Mouse (Mus musculus) erythroblast, embryonic 14.5 days (primary cell): ENCODE results near the gene Nr1h3.

Source experiments
- GATA1 ChIP-seq: IDR thresholded peaks from 2 replicates; pipeline ENCODE4 v1.6.1; 2012; ENCODE audit warnings: low read length, inconsistent platforms, mixed read lengths
- TAL1 ChIP-seq: IDR thresholded peaks from 3 replicates; pipeline ENCODE4 v1.6.1; 2012; ENCODE audit warnings: low read length, inconsistent platforms, mixed read lengths

- TF ChIP-seq GATA1, result no peak
- TF ChIP-seq TAL1, result no peak
Observed at GRCm38 (mm10) chr2:91167629-91168028, 35.0 kb downstream of the Nr1h3 start.
